Mouse (Mus musculus) hematopoietic stem cell, adult 5-6 weeks (primary cell): ENCODE data around the gene Mgst2. TPM values are rescaled to one million over a fixed set of nuclear protein-coding genes. Genes with fewer than 3 reads are reported as not detected.

ENCODE experiments used
- ATAC-seq, 2 experiments: fragments of 125-278 bp in 1 of 2; replicated peaks in 1 of 2; 2 replicates each; pipeline ENCODE4 v1.8.0; 2016 to 2017; ENCODE audit warnings: inconsistent platforms in 2 of 2, mild to moderate bottlenecking in 2 of 2, moderate number of reproducible peaks in 2 of 2, low read depth in 1 of 2, moderate TSS enrichment in 1 of 2; ENCODE audit not compliant: low FRiP score in 2 of 2, poor library complexity in 2 of 2, severe bottlenecking in 2 of 2, insufficient read depth in 1 of 2, low TSS enrichment in 1 of 2
- total RNA-seq: library from RNA; stranded (forward); fragments of 172-1452, 232-1000 nt; gene quantifications from 2 replicates; pipeline ENCODE4 v1.2.3, GENCODE M21; 2017

Mgst2 gene
- total RNA-seq, 1 experiment from 2014 or later, result 10.5 TPM

- ATAC-seq, result no peak
Observed at GRCm38 (mm10) chr3:51717455-51717854, 57.3 kb downstream of the Mgst2 start.

GRCm38 (mm10) chr3:51717909-51718308, 57.7 kb downstream of the Mgst2 start:
- ATAC-seq, result no peak

- ATAC-seq, result no peak
Observed at GRCm38 (mm10) chr3:51719373-51719772, 59.2 kb downstream of the Mgst2 start.

DNA sequence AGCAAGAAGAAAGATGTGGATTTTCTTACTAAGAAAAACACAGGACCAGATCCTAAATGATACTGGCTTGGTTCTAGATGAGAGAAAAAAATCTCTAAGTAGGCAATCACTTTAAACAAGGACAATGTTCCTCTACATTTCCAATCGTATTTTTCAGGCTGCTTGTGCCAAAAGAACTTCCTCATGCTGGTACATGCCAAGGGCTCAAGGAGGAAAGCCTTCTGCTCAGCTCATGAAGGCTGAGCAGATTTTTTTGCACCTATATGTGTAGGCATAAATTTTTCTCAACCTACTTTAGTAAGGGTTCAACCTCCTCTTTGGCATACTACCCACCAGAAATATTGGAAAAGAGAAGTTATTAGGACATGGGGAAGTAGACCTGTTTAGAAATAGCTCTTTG, 59.8 kb downstream of the Mgst2 start:
- ATAC-seq, result 0 out of 4 replicates have a peak, but pooled peaks of 1 of the 2 experiments have one; percentile 12

GRCm38 (mm10) chr3:51726257-51726656, 66.1 kb downstream of the Mgst2 start:
- ATAC-seq, result no peak

DNA sequence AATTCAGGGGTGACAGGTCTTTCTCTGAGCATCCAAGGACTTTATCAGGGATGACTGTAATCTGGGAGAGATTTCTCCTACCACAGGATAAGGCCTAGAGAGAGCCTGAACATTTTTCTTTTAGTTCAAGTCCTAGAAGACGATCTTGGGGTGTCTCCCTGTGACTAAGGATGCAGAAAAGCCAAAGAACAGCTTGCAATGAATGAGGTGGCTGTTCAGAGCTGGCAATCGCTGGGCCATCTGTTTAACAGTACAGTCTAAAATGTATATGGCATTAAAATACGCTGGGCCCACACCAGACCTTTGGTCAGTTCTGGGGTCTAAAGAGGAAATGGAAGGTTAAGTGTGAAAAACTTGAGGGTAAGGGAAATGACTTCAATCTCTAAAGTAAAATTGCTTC, 67.3 kb downstream of the Mgst2 start:
- ATAC-seq, result no peak

DNA sequence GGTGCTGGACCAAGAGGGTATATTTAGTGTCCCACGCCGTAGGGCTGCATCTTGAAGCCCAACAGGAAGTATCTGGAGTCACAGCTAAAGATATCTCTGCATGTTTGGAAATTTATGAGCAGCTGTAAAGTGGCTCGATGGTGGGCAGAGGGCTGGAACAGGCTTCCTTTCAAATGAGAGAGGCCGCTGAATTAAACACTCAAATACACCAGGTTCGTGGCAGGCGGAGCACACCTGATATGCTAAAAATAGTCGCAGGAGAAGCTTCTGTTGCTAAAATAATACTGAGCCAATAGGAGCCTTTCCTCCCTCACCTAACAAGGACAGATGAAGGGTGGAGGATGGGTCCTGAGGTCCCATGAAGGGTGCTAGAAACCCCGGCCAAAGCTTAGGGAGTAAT, 67.8 kb downstream of the Mgst2 start:
- ATAC-seq, result peak in 1 of 2 experiments; percentile 29; a peak in 2 of 4 replicates

DNA sequence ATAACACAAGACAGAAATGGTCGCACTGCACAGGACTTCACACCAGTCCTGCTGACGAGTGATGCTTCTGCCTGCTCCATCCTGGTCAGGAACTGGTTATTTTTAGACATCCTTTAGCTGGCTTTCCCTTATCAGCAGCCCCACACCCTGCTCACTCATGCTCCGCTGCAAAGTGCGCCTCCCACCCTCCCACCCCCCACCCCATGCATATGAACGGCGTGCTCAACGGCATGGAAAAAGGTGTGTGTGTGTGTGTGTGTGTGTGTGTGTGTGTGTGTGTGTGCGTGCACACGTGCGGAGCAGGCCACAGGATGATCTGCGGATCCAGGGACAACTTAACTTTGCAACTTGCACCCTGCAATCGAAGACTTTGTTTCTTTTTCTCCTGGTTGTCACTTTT, 68.3 kb downstream of the Mgst2 start:
- peak; percentile 37 to 51; a peak in 3 of 4 replicates for ATAC-seq

GRCm38 (mm10) chr3:51729109-51729918, 69.2 kb downstream of the Mgst2 start:
- ATAC-seq, result no peak

- ATAC-seq, result no peak
Observed at GRCm38 (mm10) chr3:51730662-51731061, 70.5 kb downstream of the Mgst2 start.

GRCm38 (mm10) chr3:51731949-51732636, 71.9 kb downstream of the Mgst2 start:
- no peak for ATAC-seq

Other genes starting within 250 kb of the Mgst2 start
- 76.8 and 131 TPM in 2 replicates for gene Naa15, start 245.2 kb upstream of the Mgst2 start, total RNA-seq
- 19.1 and 20.3 TPM in 2 replicates for gene Rab33b, start 176.4 kb upstream of the Mgst2 start, total RNA-seq
- 47.3 and 47.4 TPM in 2 replicates for gene Setd7, start 99.5 kb upstream of the Mgst2 start, total RNA-seq